Mouse (Mus musculus): Measurements from ENCODE around the gene Nhs. TPM values are rescaled to one million over a fixed set of nuclear protein-coding genes. Genes with fewer than 3 reads are reported as not detected.

The Nhs gene
- not detected in 2 replicates for total RNA-seq (2015; ENCODE audit: low replicate concordance)
- total RNA-seq (2017; ENCODE audit: low replicate concordance), result not detected in 2 replicates

GRCm38 (mm10) chrX:162159637-162160611 lies at the start of gene Nhs:
TSS of gene Nhs (minus strand) at chrX:162159730.
- ATAC-seq (replicated peaks; ENCODE audit: low FRiP score, poor library complexity, severe bottlenecking), result no peak

GRCm38 (mm10) chrX:162206350-162206884 lies 46.9 kb upstream of the Nhs start:
- ATAC-seq (replicated peaks; ENCODE audit: low FRiP score, poor library complexity, severe bottlenecking), result no peak

- ATAC-seq (replicated peaks; ENCODE audit: low FRiP score, poor library complexity, severe bottlenecking), result no peak
Measured at GRCm38 (mm10) chrX:162158743-162159636, 540 bp downstream of the Nhs start.

GRCm38 (mm10) chrX:162158142-162158541 lies 1.4 kb downstream of the Nhs start:
- no peak for ATAC-seq (replicated peaks; ENCODE audit: low FRiP score, poor library complexity, severe bottlenecking)

GRCm38 (mm10) chrX:162137807-162138206 lies 21.7 kb downstream of the Nhs start:
- no peak for ATAC-seq (replicated peaks; ENCODE audit: low FRiP score, poor library complexity, severe bottlenecking)

GRCm38 (mm10) chrX:162113257-162113656 lies 46.3 kb downstream of the Nhs start:
- no peak for ATAC-seq (replicated peaks; ENCODE audit: low FRiP score, poor library complexity, severe bottlenecking)

- no peak for ATAC-seq (replicated peaks; ENCODE audit: low FRiP score, poor library complexity, severe bottlenecking)
Measured at GRCm38 (mm10) chrX:162102802-162103434, 56.6 kb downstream of the Nhs start.

GRCm38 (mm10) chrX:162098364-162098763 lies 61.2 kb downstream of the Nhs start:
- ATAC-seq (replicated peaks; ENCODE audit: low FRiP score, poor library complexity, severe bottlenecking), result no peak

GRCm38 (mm10) chrX:162087291-162087690 lies 72.2 kb downstream of the Nhs start:
- ATAC-seq (replicated peaks; ENCODE audit: low FRiP score, poor library complexity, severe bottlenecking), result no peak

- ATAC-seq (replicated peaks; ENCODE audit: low FRiP score, poor library complexity, severe bottlenecking), result no peak
Measured at GRCm38 (mm10) chrX:162085897-162086200, 73.7 kb downstream of the Nhs start.

- ATAC-seq (replicated peaks; ENCODE audit: low FRiP score, poor library complexity, severe bottlenecking), result no peak
Measured at GRCm38 (mm10) chrX:162085062-162085896, 74.3 kb downstream of the Nhs start.

GRCm38 (mm10) chrX:162063164-162063563 lies 96.4 kb downstream of the Nhs start:
- ATAC-seq (replicated peaks; ENCODE audit: low FRiP score, poor library complexity, severe bottlenecking), result no peak

GRCm38 (mm10) chrX:162055635-162056034 lies 103.9 kb downstream of the Nhs start:
- ATAC-seq (replicated peaks; ENCODE audit: low FRiP score, poor library complexity, severe bottlenecking), result no peak

GRCm38 (mm10) chrX:162053566-162053965 lies 106.0 kb downstream of the Nhs start:
- ATAC-seq (replicated peaks; ENCODE audit: low FRiP score, poor library complexity, severe bottlenecking), result no peak

GRCm38 (mm10) chrX:162052534-162052933 lies 107.0 kb downstream of the Nhs start:
- no peak for ATAC-seq (replicated peaks; ENCODE audit: low FRiP score, poor library complexity, severe bottlenecking)

- ATAC-seq (replicated peaks; ENCODE audit: low FRiP score, poor library complexity, severe bottlenecking), result no peak
Measured at GRCm38 (mm10) chrX:162049616-162050015, 109.9 kb downstream of the Nhs start.

GRCm38 (mm10) chrX:162045527-162045926 lies 114.0 kb downstream of the Nhs start:
- ATAC-seq (replicated peaks; ENCODE audit: low FRiP score, poor library complexity, severe bottlenecking), result no peak

GRCm38 (mm10) chrX:162044109-162044508 lies 115.4 kb downstream of the Nhs start:
- ATAC-seq (replicated peaks; ENCODE audit: low FRiP score, poor library complexity, severe bottlenecking), result no peak

Measured in erythroblast, adult 5-6 weeks (primary cell).